Mouse (Mus musculus) ovary, postnatal 14 days (tissue): ENCODE measurements around the gene Itgb5.

ENCODE experiments used
- DNase-seq: peaks from one replicate; pipeline ENCODE4 v3.0.0; 2022; ENCODE audit warnings: low spot score

Gene Itgb5

GRCm38 (mm10) chr16:33832728-33833428 is 3.4 kb downstream of the Itgb5 start:
- no peak for DNase-seq

GRCm38 (mm10) chr16:33833429-33833753 is 3.9 kb downstream of the Itgb5 start:
- no peak for DNase-seq

GRCm38 (mm10) chr16:33833781-33834482 is 4.5 kb downstream of the Itgb5 start:
- no peak for DNase-seq

- DNase-seq = no peak
Observed at GRCm38 (mm10) chr16:33836676-33837075, 7.2 kb downstream of the Itgb5 start.

- DNase-seq = no peak
Observed at GRCm38 (mm10) chr16:33837191-33837590, 7.7 kb downstream of the Itgb5 start.

GRCm38 (mm10) chr16:33840616-33841015 is 11.2 kb downstream of the Itgb5 start:
- no peak for DNase-seq

GRCm38 (mm10) chr16:33842081-33842880 is 12.8 kb downstream of the Itgb5 start:
- no peak for DNase-seq

GRCm38 (mm10) chr16:33844150-33844611 is 14.7 kb downstream of the Itgb5 start:
- no peak for DNase-seq

- DNase-seq = no peak
Observed at GRCm38 (mm10) chr16:33844866-33845265, 15.4 kb downstream of the Itgb5 start.

- DNase-seq = no peak
Observed at GRCm38 (mm10) chr16:33853271-33853670, 23.8 kb downstream of the Itgb5 start.

GRCm38 (mm10) chr16:33858766-33859165 is 29.3 kb downstream of the Itgb5 start:
- DNase-seq = no peak

GRCm38 (mm10) chr16:33859380-33859779 is 29.9 kb downstream of the Itgb5 start:
- DNase-seq = no peak

GRCm38 (mm10) chr16:33859988-33860700 is 30.7 kb downstream of the Itgb5 start:
- no peak for DNase-seq

GRCm38 (mm10) chr16:33862406-33862805 is 32.9 kb downstream of the Itgb5 start:
- DNase-seq = no peak

- DNase-seq = no peak
Observed at GRCm38 (mm10) chr16:33863208-33863751, 33.8 kb downstream of the Itgb5 start.

- DNase-seq = no peak
Observed at GRCm38 (mm10) chr16:33870224-33870785, 40.8 kb downstream of the Itgb5 start.

- DNase-seq = no peak
Observed at GRCm38 (mm10) chr16:33870988-33871758, 41.7 kb downstream of the Itgb5 start.

- DNase-seq = no peak
Observed at GRCm38 (mm10) chr16:33871865-33872443, 42.5 kb downstream of the Itgb5 start.

- DNase-seq = no peak
Observed at GRCm38 (mm10) chr16:33873282-33873681, 43.8 kb downstream of the Itgb5 start.

- peak; percentile 15 for DNase-seq
Observed at GRCm38 (mm10) chr16:33878041-33878783, 48.7 kb downstream of the Itgb5 start.
